Mouse (Mus musculus): ENCODE measurements around the gene Pkdrej.

DNA sequence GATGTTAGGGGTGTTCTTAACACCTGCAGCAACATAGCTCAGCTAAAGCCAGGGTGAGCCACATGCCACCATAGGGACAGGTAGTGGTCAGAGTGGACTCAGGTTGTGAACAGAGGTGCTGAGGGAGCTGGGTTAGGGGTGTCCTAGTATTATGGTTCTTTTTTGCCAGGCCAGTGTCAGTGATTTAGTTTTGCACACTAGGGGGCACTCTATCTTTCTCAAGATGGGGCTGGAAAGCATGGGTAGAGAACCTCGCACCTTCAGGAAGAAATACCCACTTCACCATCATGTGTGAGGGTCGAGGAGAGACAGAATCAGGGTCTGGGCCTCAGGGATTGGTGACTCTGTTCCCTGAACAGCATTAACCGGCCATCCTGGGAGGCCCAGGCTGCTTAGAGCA is 13.8 kb upstream of the Pkdrej start:
- TF ChIP-seq GATA1 (IDR thresholded peaks at IDR 0.05; ENCODE audit: borderline replicate concordance, low read length) (no peak), FLI1 (IDR thresholded peaks at IDR 0.05; ENCODE audit: low read length) (no peak)
